Mouse (Mus musculus): ENCODE measurements around the gene Robo1. TPM values are rescaled to one million over a fixed set of nuclear protein-coding genes. Genes with fewer than 3 reads are reported as not detected.

Gene Robo1
- polyA plus RNA-seq, 1 experiment from 2014 or later: 58.1 TPM

DNA sequence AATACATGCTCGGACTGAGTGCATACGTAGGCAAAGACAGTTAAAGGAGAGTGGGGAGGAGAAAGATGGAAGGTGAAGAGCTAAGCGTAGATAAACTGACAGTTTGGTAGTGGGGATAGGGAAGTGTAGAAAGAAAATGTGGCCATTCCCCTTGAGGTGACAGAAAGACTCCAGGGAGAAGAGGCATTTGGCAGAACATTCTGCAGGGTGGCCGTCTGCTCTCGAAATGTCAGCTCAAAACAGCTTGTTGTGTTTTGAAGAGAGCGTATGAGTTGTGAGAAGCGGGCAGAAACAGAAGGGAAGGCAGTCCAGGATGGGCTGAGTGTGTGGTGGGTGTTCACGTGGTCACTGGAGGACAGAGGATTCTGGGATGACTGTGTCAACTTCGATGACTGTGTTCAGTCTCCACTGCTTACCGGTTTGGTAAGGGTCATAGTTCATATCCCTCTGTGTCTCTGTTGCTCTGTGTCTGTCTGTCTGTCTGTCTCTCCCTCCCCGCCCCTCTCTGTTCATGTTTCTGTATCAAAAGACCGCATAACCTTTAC lies 490.4 kb downstream of the Robo1 start:
- no peak overlapping the region for H3K27ac ChIP-seq (ENCODE audit: low read length)
- no peak overlapping the region for H3K9ac ChIP-seq (replicated peaks; ENCODE audit: low read depth, low read length)
- H3K4me3 ChIP-seq (replicated peaks; ENCODE audit: low read length): no peak overlapping the region
- H3K4me1 ChIP-seq (replicated peaks; ENCODE audit: control insufficient read depth, insufficient read depth, low read length): peaks cover 23% of the 10 kb centered on the region
- no peak overlapping the region for H3K4me2 ChIP-seq (ENCODE audit: low read length)
- H3K36me3 ChIP-seq (ENCODE audit: control insufficient read depth, insufficient read depth): no peaks in the 10 kb centered on the region
- 85% methylated on average over 12 of the region's 12 CpGs for WGBS
- no peaks in the 10 kb centered on the region for H3K27me3 ChIP-seq (replicated peaks; ENCODE audit: control insufficient read depth, insufficient read depth, low read length)
- no peaks in the 10 kb centered on the region for H3K9me3 ChIP-seq (ENCODE audit: control insufficient read depth, low read length)
- no peak for ATAC-seq

DNA sequence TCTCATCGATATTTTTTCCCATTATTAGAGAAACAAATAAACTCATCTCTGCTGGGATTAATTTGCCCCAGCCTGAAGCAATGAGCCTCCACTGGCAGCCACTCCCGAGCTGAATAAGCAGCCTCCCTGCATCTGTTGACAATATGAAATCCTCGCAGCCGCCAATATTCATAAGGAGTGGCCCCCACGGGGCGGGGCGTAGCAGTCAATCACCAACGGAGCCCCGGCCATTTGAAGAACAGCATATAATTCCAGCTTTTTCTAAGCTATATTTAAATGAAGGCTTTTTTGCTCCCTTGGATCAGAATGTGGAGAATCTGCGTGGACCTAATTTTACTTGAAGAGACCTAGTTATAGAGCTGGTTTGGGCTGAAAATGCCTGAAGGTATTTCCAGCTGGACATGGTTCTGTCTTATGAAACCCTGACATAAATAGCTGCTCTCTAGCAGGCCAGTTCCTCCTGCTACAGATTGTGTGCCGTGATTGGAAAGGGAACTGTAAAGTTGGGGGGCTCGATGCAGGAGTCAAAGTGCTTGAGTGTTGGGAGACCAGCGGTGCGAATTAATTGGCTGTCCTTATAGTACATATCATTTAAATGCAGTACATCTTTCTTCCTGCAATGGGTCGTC lies 492.1 kb downstream of the Robo1 start:
- Histone ChIP-seq H3K27me3 (replicated peaks; ENCODE audit: control insufficient read depth, insufficient read depth, low read length) (no peaks in the 10 kb centered on the region), H3K9me3 (ENCODE audit: control insufficient read depth, low read length) (no peaks in the 10 kb centered on the region), H3K4me3 (replicated peaks; ENCODE audit: low read length) (no peak overlapping the region), H3K9ac (replicated peaks; ENCODE audit: low read depth, low read length) (no peak overlapping the region), H3K4me2 (ENCODE audit: low read length) (no peak overlapping the region), H3K36me3 (ENCODE audit: control insufficient read depth, insufficient read depth) (no peaks in the 10 kb centered on the region), H3K4me1 (replicated peaks; ENCODE audit: control insufficient read depth, insufficient read depth, low read length) (peaks cover 17% of the 10 kb centered on the region), H3K27ac (ENCODE audit: low read length) (no peak overlapping the region)
- 63% methylated on average over 15 of the region's 15 CpGs for WGBS
- peak; percentile 62; the same call in 1 of the 2 replicates for ATAC-seq

DNA sequence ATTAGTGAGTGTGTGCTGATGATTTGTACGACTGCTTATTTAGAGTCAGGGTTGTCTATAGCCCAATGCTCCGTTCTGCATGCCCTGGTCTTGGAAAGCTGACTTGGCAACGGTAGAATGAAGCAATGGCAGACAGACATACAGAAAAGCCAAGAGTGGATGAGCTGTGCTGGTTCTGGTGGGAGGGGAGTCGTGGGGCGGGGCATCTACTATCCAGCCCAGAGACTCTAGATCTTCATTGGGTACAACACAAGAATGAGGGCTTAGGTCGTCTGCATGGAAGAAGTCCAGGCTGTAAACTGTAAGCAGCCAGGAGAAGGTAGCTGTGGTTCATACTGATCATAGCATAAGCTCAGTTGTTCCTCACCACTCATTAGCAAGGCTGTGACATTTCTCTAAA lies 492.7 kb downstream of the Robo1 start:
- Histone ChIP-seq H3K36me3 (ENCODE audit: control insufficient read depth, insufficient read depth) (no peaks in the 10 kb centered on the region), H3K4me3 (replicated peaks; ENCODE audit: low read length) (no peak overlapping the region), H3K27me3 (replicated peaks; ENCODE audit: control insufficient read depth, insufficient read depth, low read length) (no peaks in the 10 kb centered on the region), H3K4me1 (replicated peaks; ENCODE audit: control insufficient read depth, insufficient read depth, low read length) (peaks cover 12% of the 10 kb centered on the region), H3K9me3 (ENCODE audit: control insufficient read depth, low read length) (no peaks in the 10 kb centered on the region), H3K4me2 (ENCODE audit: low read length) (no peak overlapping the region), H3K27ac (ENCODE audit: low read length) (no peak overlapping the region), H3K9ac (replicated peaks; ENCODE audit: low read depth, low read length) (no peak overlapping the region)
- no peak for ATAC-seq
- 90% methylated on average over 6 of the region's 6 CpGs for WGBS

DNA sequence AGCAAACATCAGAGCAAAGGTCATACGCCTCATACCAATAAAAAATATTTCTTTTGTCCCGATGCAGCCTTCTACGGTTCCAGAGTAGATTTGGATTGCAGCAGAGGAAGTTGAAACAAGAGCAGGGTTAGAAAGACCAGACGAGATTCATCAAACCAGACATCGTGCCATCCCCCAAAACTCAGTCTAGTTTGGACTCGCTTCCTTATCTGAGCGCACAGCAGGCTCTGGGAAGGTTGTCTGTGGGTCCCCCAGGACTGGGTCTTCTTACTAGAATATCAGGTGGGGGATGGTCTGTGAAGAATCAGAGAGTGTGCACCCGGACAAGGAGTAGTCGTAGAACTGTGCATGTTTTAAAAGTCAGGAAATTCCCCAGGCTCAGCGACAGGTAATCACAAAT lies 500.2 kb downstream of the Robo1 start:
- Histone ChIP-seq H3K4me3 (replicated peaks; ENCODE audit: low read length) (no peak overlapping the region), H3K4me1 (replicated peaks; ENCODE audit: control insufficient read depth, insufficient read depth, low read length) (no peaks in the 10 kb centered on the region), H3K9ac (replicated peaks; ENCODE audit: low read depth, low read length) (no peak overlapping the region), H3K9me3 (ENCODE audit: control insufficient read depth, low read length) (no peaks in the 10 kb centered on the region), H3K36me3 (ENCODE audit: control insufficient read depth, insufficient read depth) (no peaks in the 10 kb centered on the region), H3K27ac (ENCODE audit: low read length) (no peak overlapping the region), H3K27me3 (replicated peaks; ENCODE audit: control insufficient read depth, insufficient read depth, low read length) (no peaks in the 10 kb centered on the region), H3K4me2 (ENCODE audit: low read length) (no peak overlapping the region)
- WGBS: 76% methylated on average over 10 of the region's 10 CpGs
- ATAC-seq: no peak

DNA sequence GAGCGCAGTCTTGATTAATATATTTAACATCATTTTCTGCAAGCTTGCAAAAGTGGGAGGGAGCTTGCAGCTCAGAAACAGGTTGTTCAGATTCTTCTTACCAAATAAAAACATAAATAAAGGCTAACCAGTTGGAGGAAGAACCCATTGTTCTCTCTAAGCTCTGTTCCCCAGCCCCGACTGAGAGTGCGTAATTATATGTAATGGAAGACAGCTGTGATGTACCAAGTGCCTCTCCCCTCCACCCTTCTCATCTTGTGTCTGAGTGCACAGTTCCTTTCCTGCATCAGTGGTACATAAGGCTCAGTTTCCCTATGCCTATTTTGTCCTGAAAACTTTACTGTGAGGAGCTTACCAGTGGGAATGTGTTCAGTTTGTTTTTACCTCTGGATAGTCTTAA lies 502.8 kb downstream of the Robo1 start:
- Histone ChIP-seq H3K27me3 (replicated peaks; ENCODE audit: control insufficient read depth, insufficient read depth, low read length) (no peaks in the 10 kb centered on the region), H3K9me3 (ENCODE audit: control insufficient read depth, low read length) (no peaks in the 10 kb centered on the region), H3K4me2 (ENCODE audit: low read length) (no peak overlapping the region), H3K36me3 (ENCODE audit: control insufficient read depth, insufficient read depth) (no peaks in the 10 kb centered on the region), H3K4me1 (replicated peaks; ENCODE audit: control insufficient read depth, insufficient read depth, low read length) (no peaks in the 10 kb centered on the region), H3K4me3 (replicated peaks; ENCODE audit: low read length) (no peak overlapping the region), H3K9ac (replicated peaks; ENCODE audit: low read depth, low read length) (no peak overlapping the region), H3K27ac (ENCODE audit: low read length) (no peak overlapping the region)
- ATAC-seq: peak; percentile 85
- WGBS: 31% methylated on average over 3 of the region's 3 CpGs

DNA sequence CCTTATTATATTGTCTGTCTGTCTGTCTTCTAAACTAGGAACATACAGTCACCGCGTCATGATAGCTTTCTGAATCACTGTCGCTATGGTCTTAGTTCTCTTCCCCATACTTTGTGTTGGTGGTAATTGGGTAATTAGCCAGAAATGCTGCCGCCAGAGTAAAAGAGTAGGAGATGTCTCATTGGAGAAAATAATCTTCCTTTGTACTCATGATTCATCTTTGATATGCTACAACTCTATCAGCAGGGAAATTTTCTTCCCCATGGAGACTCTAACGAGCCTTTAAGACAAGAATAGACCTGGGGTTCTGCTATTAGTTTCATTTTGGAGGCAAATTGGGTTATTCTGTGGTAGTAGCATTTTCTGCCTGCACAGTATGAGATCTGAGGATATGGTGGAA lies 503.4 kb downstream of the Robo1 start:
- no peak overlapping the region for H3K9ac ChIP-seq (replicated peaks; ENCODE audit: low read depth, low read length)
- ATAC-seq: peak; percentile 19; the same call in 1 of the 2 replicates

DNA sequence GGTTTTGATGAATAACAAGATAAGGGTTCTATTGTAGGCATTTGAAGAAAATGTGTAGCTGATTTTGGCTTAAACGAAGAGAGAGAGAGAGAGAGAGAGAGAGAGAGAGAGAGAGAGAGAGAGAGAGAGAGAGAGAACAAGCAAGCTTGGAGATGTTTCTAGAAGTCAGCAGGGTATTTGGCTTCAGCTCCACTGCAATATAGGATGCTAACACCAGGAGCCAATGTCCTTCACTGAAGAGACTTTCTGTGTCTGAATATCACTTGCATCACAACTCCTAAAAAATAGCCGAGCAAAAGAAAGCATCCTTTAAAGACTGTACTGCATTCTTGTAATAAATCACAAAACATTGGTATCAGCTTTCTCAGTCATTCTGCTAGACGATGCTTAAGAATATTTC lies 503.8 kb downstream of the Robo1 start:
- Histone ChIP-seq H3K4me3 (replicated peaks; ENCODE audit: low read length) (no peak overlapping the region), H3K9me3 (ENCODE audit: control insufficient read depth, low read length) (no peaks in the 10 kb centered on the region), H3K4me1 (replicated peaks; ENCODE audit: control insufficient read depth, insufficient read depth, low read length) (no peaks in the 10 kb centered on the region), H3K36me3 (ENCODE audit: control insufficient read depth, insufficient read depth) (no peaks in the 10 kb centered on the region), H3K9ac (replicated peaks; ENCODE audit: low read depth, low read length) (no peak overlapping the region), H3K4me2 (ENCODE audit: low read length) (no peak overlapping the region), H3K27ac (ENCODE audit: low read length) (peak overlapping the region; percentile 6), H3K27me3 (replicated peaks; ENCODE audit: control insufficient read depth, insufficient read depth, low read length) (no peaks in the 10 kb centered on the region)
- ATAC-seq: no peak
- 42% methylated on average over 3 of the region's 3 CpGs for WGBS

More for the DNA sequence above, 503.4 kb downstream of the Robo1 start:
- Histone ChIP-seq H3K27me3 (replicated peaks; ENCODE audit: control insufficient read depth, insufficient read depth, low read length) (no peaks in the 10 kb centered on the region), H3K27ac (ENCODE audit: low read length) (peak overlapping the region; percentile 6), H3K4me2 (ENCODE audit: low read length) (no peak overlapping the region), H3K36me3 (ENCODE audit: control insufficient read depth, insufficient read depth) (no peaks in the 10 kb centered on the region), H3K4me1 (replicated peaks; ENCODE audit: control insufficient read depth, insufficient read depth, low read length) (no peaks in the 10 kb centered on the region), H3K4me3 (replicated peaks; ENCODE audit: low read length) (no peak overlapping the region), H3K9me3 (ENCODE audit: control insufficient read depth, low read length) (no peaks in the 10 kb centered on the region)
- 19% methylated on average over 5 of the region's 5 CpGs for WGBS

DNA sequence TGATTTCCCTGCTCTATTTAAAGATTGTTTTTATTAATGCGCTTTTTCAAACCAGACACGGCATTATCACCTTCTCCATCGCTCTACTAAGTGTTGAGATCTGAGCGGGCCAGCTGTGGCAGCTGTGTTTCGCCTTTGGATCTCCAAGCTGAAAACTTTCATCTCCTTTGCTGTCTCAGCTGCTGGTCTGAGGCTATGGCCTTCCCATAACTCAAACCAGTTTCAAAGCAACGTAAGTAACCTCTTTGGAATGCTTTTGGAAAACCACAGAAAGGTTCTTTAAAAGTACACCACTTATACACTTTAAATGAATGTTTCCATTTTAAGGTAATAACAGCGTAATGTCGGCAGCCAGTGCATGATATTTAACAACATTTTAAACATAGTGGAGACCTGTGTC lies 520.3 kb downstream of the Robo1 start:
- Histone ChIP-seq H3K4me3 (replicated peaks; ENCODE audit: low read length) (no peak overlapping the region), H3K9me3 (ENCODE audit: control insufficient read depth, low read length) (no peaks in the 10 kb centered on the region), H3K9ac (replicated peaks; ENCODE audit: low read depth, low read length) (no peak overlapping the region), H3K27ac (ENCODE audit: low read length) (no peak overlapping the region), H3K27me3 (replicated peaks; ENCODE audit: control insufficient read depth, insufficient read depth, low read length) (no peaks in the 10 kb centered on the region), H3K4me1 (replicated peaks; ENCODE audit: control insufficient read depth, insufficient read depth, low read length) (no peaks in the 10 kb centered on the region), H3K36me3 (ENCODE audit: control insufficient read depth, insufficient read depth) (no peaks in the 10 kb centered on the region), H3K4me2 (ENCODE audit: low read length) (no peak overlapping the region)
- ATAC-seq: no peak
- 91% methylated on average over 8 of the region's 8 CpGs for WGBS

DNA sequence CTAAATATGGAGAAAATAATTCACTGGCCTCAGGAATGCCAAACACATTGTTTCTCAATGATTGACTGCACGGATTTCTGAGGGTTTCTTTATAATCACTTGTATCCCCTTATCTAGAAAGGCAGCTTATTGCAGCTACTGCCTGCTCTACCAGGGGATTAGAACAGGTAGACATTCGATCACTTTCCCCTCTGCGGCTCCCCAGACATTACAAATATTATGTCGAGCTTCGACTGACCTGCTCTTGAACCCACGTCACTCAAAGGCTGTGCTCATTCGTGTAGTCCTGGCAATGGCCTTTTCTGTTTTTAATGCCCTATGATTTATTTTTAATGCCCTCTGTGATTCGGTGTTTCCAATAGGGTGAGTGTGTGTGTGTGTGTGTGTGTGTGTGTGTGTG lies 521.4 kb downstream of the Robo1 start:
- H3K27me3 ChIP-seq (replicated peaks; ENCODE audit: control insufficient read depth, insufficient read depth, low read length): no peaks in the 10 kb centered on the region
- no peaks in the 10 kb centered on the region for H3K9me3 ChIP-seq (ENCODE audit: control insufficient read depth, low read length)
- H3K36me3 ChIP-seq (ENCODE audit: control insufficient read depth, insufficient read depth): no peaks in the 10 kb centered on the region
- no peak overlapping the region for H3K27ac ChIP-seq (ENCODE audit: low read length)
- ATAC-seq: no peak
- H3K4me2 ChIP-seq (ENCODE audit: low read length): no peak overlapping the region
- 70% methylated on average over 8 of the region's 8 CpGs for WGBS
- H3K4me1 ChIP-seq (replicated peaks; ENCODE audit: control insufficient read depth, insufficient read depth, low read length): no peaks in the 10 kb centered on the region
- H3K4me3 ChIP-seq (replicated peaks; ENCODE audit: low read length): no peak overlapping the region
- no peak overlapping the region for H3K9ac ChIP-seq (replicated peaks; ENCODE audit: low read depth, low read length)

Measured in forebrain, embryonic 16.5 days (tissue).